Mouse (Mus musculus) lung, embryonic 15.5 days (tissue): ENCODE measurements at regions not wholly inside any gene's neighbourhood (a gene's known extent, or its start where the extent isn't known, plus 50 kb on each side); places are given as distances from the start of the nearest gene placed in this dataset.
A peak's percentile ranks its signal among the peaks of the same experiment; 100 is the strongest.

Source experiments
- ATAC-seq: fragments of 200-750 bp; cut with Nextera tagmentation; 2 replicates; pipeline ENCODE4 v1.8.0; 2017; ENCODE audit warnings: moderate number of reproducible peaks, borderline replicate concordance; ENCODE audit not compliant: low FRiP score, low TSS enrichment; ENCODE audit errors: extremely low read depth
- H3K27ac ChIP-seq: fragments of 300-500 bp; sonication (generic); 2 replicates; pipeline ENCODE4 v1.5.1; 2015; ENCODE audit warnings: moderate library complexity, mild to moderate bottlenecking, inconsistent platforms
- H3K27me3 ChIP-seq: fragments of 300-500 bp; sonication (generic); 2 replicates; pipeline ENCODE4 v1.6.1; 2015; ENCODE audit warnings: inconsistent platforms
- H3K36me3 ChIP-seq: fragments of 300-500 bp; sonication (generic); 2 replicates; pipeline ENCODE4 v1.6.1; 2015; ENCODE audit warnings: inconsistent platforms
- H3K4me1 ChIP-seq: fragments of 300-500 bp; sonication (generic); 2 replicates; pipeline ENCODE4 v1.6.1; 2015; ENCODE audit warnings: inconsistent platforms
- H3K4me2 ChIP-seq: fragments of 300-500 bp; sonication (generic); 2 replicates; pipeline ENCODE4 v1.6.1; 2015; ENCODE audit warnings: inconsistent platforms, mild to moderate bottlenecking, moderate library complexity
- H3K4me3 ChIP-seq: fragments of 300-500 bp; sonication (generic); 2 replicates; pipeline ENCODE4 v1.5.1; 2015; ENCODE audit warnings: mild to moderate bottlenecking, inconsistent platforms
- H3K9ac ChIP-seq: fragments of 300-500 bp; sonication (generic); 2 replicates; pipeline ENCODE4 v1.6.1; 2015; ENCODE audit warnings: inconsistent platforms
- H3K9me3 ChIP-seq: fragments of 300-500 bp; sonication (generic); 2 replicates; pipeline ENCODE4 v1.6.1; 2016; ENCODE audit warnings: inconsistent platforms
- WGBS: fragments of 180-500 bp; shearing (Covaris S2); methylation state at CpG from one replicate; pipeline ENCODE4 v1.1.7; 2015; 5-methylcytosine and 5-hydroxymethylcytosine counted together

GRCm38 (mm10) chr3:128723100-128723499 lies 476.6 kb upstream of the Pitx2 start:
- peak; percentile 92 for ATAC-seq
- no peaks in the 10 kb centered on the region for H3K9me3 ChIP-seq
- 23% methylated on average over 6 of the region's 6 CpGs for WGBS

GRCm38 (mm10) chr3:128720276-128720675 lies 479.4 kb upstream of the Pitx2 start:
- ATAC-seq = no peak
- H3K4me1 ChIP-seq = no peaks in the 10 kb centered on the region
- no peak overlapping the region for H3K27ac ChIP-seq
- H3K4me3 ChIP-seq = no peak overlapping the region
- no peak overlapping the region for H3K4me2 ChIP-seq
- no peak overlapping the region for H3K9ac ChIP-seq
- WGBS = 51% methylated on average over 5 of the region's 5 CpGs
- peaks cover 8% of the 10 kb centered on the region; the same call in 1 of the 2 replicates for H3K27me3 ChIP-seq
- H3K36me3 ChIP-seq = no peaks in the 10 kb centered on the region
- H3K9me3 ChIP-seq = no peaks in the 10 kb centered on the region

More at GRCm38 (mm10) chr3:128723100-128723499, 476.6 kb upstream of the Pitx2 start:
- Histone ChIP-seq H3K4me3 (no peak overlapping the region), H3K4me2 (no peak overlapping the region), H3K9ac (no peak overlapping the region), H3K4me1 (no peaks in the 10 kb centered on the region), H3K27ac (no peak overlapping the region), H3K36me3 (no peaks in the 10 kb centered on the region), H3K27me3 (peaks cover 8% of the 10 kb centered on the region; the same call in 1 of the 2 replicates)

- Histone ChIP-seq H3K4me2 (no peak overlapping the region), H3K9ac (no peak overlapping the region), H3K4me3 (no peak overlapping the region), H3K4me1 (no peaks in the 10 kb centered on the region), H3K36me3 (no peaks in the 10 kb centered on the region), H3K27me3 (peaks cover 8% of the 10 kb centered on the region; the same call in 1 of the 2 replicates), H3K27ac (no peak overlapping the region), H3K9me3 (no peaks in the 10 kb centered on the region)
- 82% methylated on average over 7 of the region's 7 CpGs for WGBS
- ATAC-seq = no peak
Measured at GRCm38 (mm10) chr3:128719226-128719625, 480.5 kb upstream of the Pitx2 start.

GRCm38 (mm10) chr3:128707270-128707669 lies 492.4 kb upstream of the Pitx2 start:
- no peaks in the 10 kb centered on the region for H3K36me3 ChIP-seq
- no peak overlapping the region for H3K27ac ChIP-seq
- no peak for ATAC-seq
- H3K9ac ChIP-seq = no peak overlapping the region
- no peaks in the 10 kb centered on the region for H3K9me3 ChIP-seq
- H3K27me3 ChIP-seq = no peaks in the 10 kb centered on the region
- H3K4me2 ChIP-seq = no peak overlapping the region
- no peak overlapping the region for H3K4me3 ChIP-seq
- no peaks in the 10 kb centered on the region for H3K4me1 ChIP-seq
- 81% methylated on average over 3 of the region's 3 CpGs for WGBS

GRCm38 (mm10) chr3:128668468-128669127 lies 531.1 kb upstream of the Pitx2 start:
- no peak for ATAC-seq
- no peak overlapping the region for H3K27ac ChIP-seq
- no peak overlapping the region for H3K4me2 ChIP-seq
- no peak overlapping the region for H3K4me3 ChIP-seq
- H3K9me3 ChIP-seq = no peaks in the 10 kb centered on the region
- 58% methylated on average over 8 of the region's 8 CpGs for WGBS
- H3K4me1 ChIP-seq = no peaks in the 10 kb centered on the region
- no peak overlapping the region for H3K9ac ChIP-seq
- no peaks in the 10 kb centered on the region for H3K27me3 ChIP-seq
- no peaks in the 10 kb centered on the region for H3K36me3 ChIP-seq

- 67% methylated on average over 3 of the region's 3 CpGs for WGBS
- Histone ChIP-seq H3K27ac (no peak overlapping the region), H3K4me1 (no peaks in the 10 kb centered on the region), H3K4me2 (no peak overlapping the region), H3K9me3 (no peaks in the 10 kb centered on the region), H3K9ac (no peak overlapping the region), H3K36me3 (no peaks in the 10 kb centered on the region), H3K4me3 (no peak overlapping the region), H3K27me3 (no peaks in the 10 kb centered on the region)
- ATAC-seq = no peak
Measured at GRCm38 (mm10) chr3:128665184-128665583, 534.5 kb upstream of the Pitx2 start.

- Histone ChIP-seq H3K9me3 (no peaks in the 10 kb centered on the region), H3K27ac (no peak overlapping the region), H3K4me1 (no peaks in the 10 kb centered on the region), H3K36me3 (no peaks in the 10 kb centered on the region), H3K9ac (no peak overlapping the region), H3K4me2 (no peak overlapping the region), H3K27me3 (no peaks in the 10 kb centered on the region), H3K4me3 (no peak overlapping the region)
- 79% methylated on average over 18 of the region's 18 CpGs for WGBS
- ATAC-seq = no peak
Measured at GRCm38 (mm10) chr3:128636960-128637755, 562.5 kb upstream of the Pitx2 start.

- H3K36me3 ChIP-seq = no peaks in the 10 kb centered on the region
- WGBS = 90% methylated on average over 1 of the region's 1 CpGs
- no peak overlapping the region for H3K4me2 ChIP-seq
- no peak overlapping the region for H3K4me3 ChIP-seq
- no peak for ATAC-seq
- H3K27ac ChIP-seq = no peak overlapping the region
- H3K4me1 ChIP-seq = no peaks in the 10 kb centered on the region
- H3K27me3 ChIP-seq = no peaks in the 10 kb centered on the region
- no peak overlapping the region for H3K9ac ChIP-seq
- no peaks in the 10 kb centered on the region for H3K9me3 ChIP-seq
Measured at GRCm38 (mm10) chr3:128627696-128628095, 572.0 kb upstream of the Pitx2 start.

GRCm38 (mm10) chr3:128616675-128617074 lies 583.0 kb upstream of the Pitx2 start:
- H3K9me3 ChIP-seq = no peaks in the 10 kb centered on the region
- no peak overlapping the region for H3K27ac ChIP-seq
- H3K9ac ChIP-seq = no peak overlapping the region
- no peak overlapping the region for H3K4me3 ChIP-seq
- no peaks in the 10 kb centered on the region for H3K36me3 ChIP-seq
- 35% methylated on average over 6 of the region's 6 CpGs for WGBS
- no peak for ATAC-seq
- H3K4me1 ChIP-seq = no peaks in the 10 kb centered on the region
- H3K27me3 ChIP-seq = no peaks in the 10 kb centered on the region
- no peak overlapping the region for H3K4me2 ChIP-seq

- no peaks in the 10 kb centered on the region for H3K4me1 ChIP-seq
- H3K27ac ChIP-seq = no peak overlapping the region
- no peak for ATAC-seq
- H3K9me3 ChIP-seq = no peaks in the 10 kb centered on the region
- no peak overlapping the region for H3K4me3 ChIP-seq
- H3K27me3 ChIP-seq = no peaks in the 10 kb centered on the region
- no peak overlapping the region for H3K4me2 ChIP-seq
- WGBS = 74% methylated on average over 9 of the region's 9 CpGs
- H3K36me3 ChIP-seq = no peaks in the 10 kb centered on the region
- no peak overlapping the region for H3K9ac ChIP-seq
Measured at GRCm38 (mm10) chr3:128613657-128614056, 586.0 kb upstream of the Pitx2 start.

GRCm38 (mm10) chr3:128610731-128611130 lies 588.9 kb upstream of the Pitx2 start:
- Histone ChIP-seq H3K27ac (no peak overlapping the region), H3K9ac (no peak overlapping the region), H3K36me3 (no peaks in the 10 kb centered on the region), H3K27me3 (no peaks in the 10 kb centered on the region), H3K4me1 (no peaks in the 10 kb centered on the region), H3K9me3 (no peaks in the 10 kb centered on the region), H3K4me3 (no peak overlapping the region), H3K4me2 (no peak overlapping the region)
- 68% methylated on average over 6 of the region's 6 CpGs for WGBS
- ATAC-seq = no peak

- H3K36me3 ChIP-seq = no peaks in the 10 kb centered on the region
- H3K27ac ChIP-seq = no peak overlapping the region
- H3K9me3 ChIP-seq = no peaks in the 10 kb centered on the region
- H3K4me3 ChIP-seq = no peak overlapping the region
- no peak overlapping the region for H3K9ac ChIP-seq
- H3K4me1 ChIP-seq = no peaks in the 10 kb centered on the region
- H3K4me2 ChIP-seq = no peak overlapping the region
- no peaks in the 10 kb centered on the region for H3K27me3 ChIP-seq
- 59% methylated on average over 3 of the region's 3 CpGs for WGBS
- ATAC-seq = no peak
Measured at GRCm38 (mm10) chr3:128608694-128609093, 591.0 kb upstream of the Pitx2 start.
